Mouse (Mus musculus) heart, adult 9 months (tissue): Measurements from ENCODE around the gene Rgs6.
A peak's percentile ranks its signal among the peaks of the same experiment; 100 is the strongest.

Experiments used
- DNase-seq, 2 experiments: peaks; one replicate each; pipeline ENCODE4 v3.0.0; 2022; ENCODE audit warnings: low spot score in 2 of 2

Gene Rgs6

GRCm38 (mm10) chr12:83083427-83083826, 495.3 kb downstream of the Rgs6 start:
- DNase-seq: no peak

GRCm38 (mm10) chr12:83084614-83085013, 496.5 kb downstream of the Rgs6 start:
- no peak for DNase-seq

- no peak for DNase-seq
These were observed 498.9 kb downstream of the Rgs6 start for GRCm38 (mm10) chr12:83087010-83087409.

GRCm38 (mm10) chr12:83087555-83087954, 499.5 kb downstream of the Rgs6 start:
- peak in 1 of 2 experiments; percentile 31 for DNase-seq

GRCm38 (mm10) chr12:83092001-83092400, 503.9 kb downstream of the Rgs6 start:
- no peak for DNase-seq

GRCm38 (mm10) chr12:83097787-83098186, 509.7 kb downstream of the Rgs6 start:
- DNase-seq: no peak

- no peak for DNase-seq
These were observed 510.7 kb downstream of the Rgs6 start for GRCm38 (mm10) chr12:83098646-83099371.

GRCm38 (mm10) chr12:83099920-83100319, 511.8 kb downstream of the Rgs6 start:
- DNase-seq: no peak

GRCm38 (mm10) chr12:83100413-83100812, 512.3 kb downstream of the Rgs6 start:
- DNase-seq: peak; percentile 84 to 89

- DNase-seq: no peak
These were observed 512.8 kb downstream of the Rgs6 start for GRCm38 (mm10) chr12:83100848-83101247.

- DNase-seq: peak in 1 of 2 experiments; percentile 23
These were observed 517.5 kb downstream of the Rgs6 start for GRCm38 (mm10) chr12:83105514-83106119.

- DNase-seq: no peak
These were observed 518.0 kb downstream of the Rgs6 start for GRCm38 (mm10) chr12:83106120-83106517.

GRCm38 (mm10) chr12:83109486-83109885, 521.4 kb downstream of the Rgs6 start:
- no peak for DNase-seq

GRCm38 (mm10) chr12:83109891-83110630, 522.0 kb downstream of the Rgs6 start:
- DNase-seq: peak in 1 of 2 experiments; percentile 35

GRCm38 (mm10) chr12:83110711-83111110, 522.6 kb downstream of the Rgs6 start:
- no peak for DNase-seq

GRCm38 (mm10) chr12:83112283-83112682, 524.2 kb downstream of the Rgs6 start:
- DNase-seq: no peak

- no peak for DNase-seq
These were observed 525.0 kb downstream of the Rgs6 start for GRCm38 (mm10) chr12:83112901-83113628.

GRCm38 (mm10) chr12:83113971-83114370, 525.9 kb downstream of the Rgs6 start:
- DNase-seq: no peak

GRCm38 (mm10) chr12:83114396-83115053, 526.4 kb downstream of the Rgs6 start:
- DNase-seq: peak in 1 of 2 experiments; percentile 49

GRCm38 (mm10) chr12:83124111-83124510, 536.0 kb downstream of the Rgs6 start:
- DNase-seq: no peak

GRCm38 (mm10) chr12:83125284-83125683, 537.2 kb downstream of the Rgs6 start:
- DNase-seq: no peak
